Mouse (Mus musculus) midbrain, embryonic 16.5 days (tissue): ENCODE results near the gene Pck1. TPM values are rescaled to one million over a fixed set of nuclear protein-coding genes. Genes with fewer than 3 reads are reported as not detected.

Experiments
- ATAC-seq: fragments of 200-750 bp; cut with Nextera tagmentation; 2 replicates; pipeline ENCODE4 v1.8.0; 2017; ENCODE audit warnings: moderate TSS enrichment
- H3K27ac ChIP-seq: fragments of 300-500 bp; sonication (generic); 2 replicates; pipeline ENCODE4 v1.5.1; 2014; ENCODE audit warnings: mild to moderate bottlenecking, low read length, mixed read lengths
- H3K27me3 ChIP-seq: fragments of 300-500 bp; sonication (generic); 2 replicates; pipeline ENCODE4 v1.6.1; 2014; ENCODE audit warnings: low read depth, low read length, mixed read lengths; ENCODE audit not compliant: control insufficient read depth, insufficient read depth
- H3K36me3 ChIP-seq: fragments of 300-500 bp; sonication (generic); 2 replicates; pipeline ENCODE4 v1.6.1; 2014; ENCODE audit warnings: mild to moderate bottlenecking, low read length, moderate library complexity, mixed read lengths; ENCODE audit not compliant: control insufficient read depth, insufficient read depth
- H3K4me1 ChIP-seq: fragments of 300-500 bp; sonication (generic); 2 replicates; pipeline ENCODE4 v1.6.1; 2014; ENCODE audit warnings: mild to moderate bottlenecking, low read length, mixed read lengths; ENCODE audit not compliant: control insufficient read depth, insufficient read depth
- H3K4me2 ChIP-seq: fragments of 300-500 bp; sonication (generic); 2 replicates; pipeline ENCODE4 v1.6.1; 2014; ENCODE audit warnings: mild to moderate bottlenecking, low read length, mixed read lengths
- H3K4me3 ChIP-seq: fragments of 300-500 bp; sonication (generic); 2 replicates; pipeline ENCODE4 v1.5.1; 2014; ENCODE audit warnings: low read depth, mild to moderate bottlenecking, low read length, moderate library complexity, mixed read lengths
- H3K9ac ChIP-seq: fragments of 300-500 bp; sonication (generic); 2 replicates; pipeline ENCODE4 v1.6.1; 2014; ENCODE audit warnings: low read depth, low read length, mixed read lengths
- H3K9me3 ChIP-seq: fragments of 300-500 bp; sonication (generic); replicated peaks from 2 replicates; pipeline ENCODE4 v1.6.1; 2014; ENCODE audit warnings: mild to moderate bottlenecking, low read length, mixed read lengths; ENCODE audit not compliant: control insufficient read depth, poor library complexity, severe bottlenecking
- WGBS: fragments of 180-500 bp; shearing (Covaris S2); extraction: QIAGEN DNeasy Blood & Tissue Kit; methylation state at CpG from one replicate; pipeline ENCODE4 v1.1.7; 2014; 5-methylcytosine and 5-hydroxymethylcytosine counted together
- polyA plus RNA-seq: library from polyadenylated mRNA; unstranded; fragments of >200 nt; fragmentation: Nextera tagmentation; extraction: Ambion mirVana; gene quantifications from 2 replicates; pipeline ENCODE4 v1.2.1, GENCODE M21; 2015

Gene Pck1
- polyA plus RNA-seq, 1 experiment from 2014 or later = not detected

DNA sequence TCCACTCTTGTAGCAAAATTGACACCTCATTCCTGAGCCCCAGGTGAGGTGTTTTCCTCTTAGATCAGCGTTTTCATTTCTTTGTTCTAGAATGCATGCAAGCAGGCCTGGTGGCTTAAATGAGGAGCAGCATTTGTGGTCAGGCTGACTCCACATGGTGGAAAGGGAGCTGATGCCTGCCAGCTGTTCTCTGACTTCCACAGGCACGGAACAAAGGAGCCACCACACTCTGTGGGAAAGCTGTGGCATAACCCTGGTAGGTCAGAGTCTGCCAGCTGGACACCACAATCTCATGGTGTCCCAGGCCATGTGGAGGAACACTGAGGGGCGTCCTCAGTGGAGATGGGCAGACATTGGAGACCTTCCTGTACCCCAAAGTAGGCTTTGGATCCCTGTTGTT, 7.0 kb upstream of the Pck1 start:
- Histone ChIP-seq H3K9ac (no peak overlapping the region), H3K27me3 (no peaks in the 10 kb centered on the region), H3K9me3 (no peaks in the 10 kb centered on the region), H3K4me3 (no peak overlapping the region), H3K27ac (no peak overlapping the region), H3K36me3 (no peaks in the 10 kb centered on the region), H3K4me1 (no peaks in the 10 kb centered on the region), H3K4me2 (no peak overlapping the region)
- no peak for ATAC-seq
- 67% methylated on average over 3 of the region's 3 CpGs for WGBS

DNA sequence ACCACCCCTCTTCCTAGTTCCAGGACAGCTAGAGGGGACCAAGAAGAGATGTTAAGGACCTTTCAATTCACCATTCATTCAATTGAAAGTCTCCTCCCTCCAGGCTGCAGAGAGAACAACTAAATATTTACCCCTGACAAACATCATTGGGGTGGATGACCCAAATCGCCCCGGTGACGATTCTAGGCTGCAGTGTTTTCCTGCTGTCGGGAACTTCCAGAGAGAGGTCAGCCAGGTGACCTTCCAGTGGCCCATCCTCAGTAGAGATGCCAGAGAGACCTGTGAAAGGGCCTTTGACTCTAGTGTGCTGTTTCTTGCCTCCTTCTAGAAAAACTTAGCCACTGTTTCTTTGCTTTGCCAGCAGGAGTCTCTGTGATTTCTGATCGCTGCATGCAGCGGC, 6.1 kb upstream of the Pck1 start:
- Histone ChIP-seq H3K4me1 (no peaks in the 10 kb centered on the region), H3K36me3 (no peaks in the 10 kb centered on the region), H3K9me3 (no peaks in the 10 kb centered on the region), H3K9ac (no peak overlapping the region), H3K27ac (no peak overlapping the region), H3K27me3 (no peaks in the 10 kb centered on the region), H3K4me2 (no peak overlapping the region), H3K4me3 (no peak overlapping the region)
- 76% methylated on average over 6 of the region's 6 CpGs for WGBS
- no peak for ATAC-seq

DNA sequence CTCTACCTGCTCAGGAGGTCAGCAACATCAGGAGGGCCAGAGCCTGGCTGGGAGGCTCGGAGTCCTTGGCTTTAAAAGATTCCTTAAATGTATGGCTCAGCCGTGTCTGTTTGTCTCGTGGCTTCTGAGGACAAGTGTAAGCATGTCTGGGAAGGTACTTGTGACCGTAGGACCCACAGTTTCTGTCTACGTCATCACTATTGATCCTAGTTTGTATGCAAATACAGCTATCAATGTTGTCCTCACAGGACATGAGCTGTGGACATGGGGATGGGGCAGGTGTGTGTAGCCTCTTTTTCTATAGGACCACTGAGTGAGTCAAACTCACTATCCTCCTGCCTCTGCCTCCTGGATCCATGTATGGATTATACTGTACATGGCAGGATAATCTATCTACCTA, 4.8 kb upstream of the Pck1 start:
- Histone ChIP-seq H3K27ac (no peak overlapping the region), H3K4me2 (no peak overlapping the region), H3K9me3 (no peaks in the 10 kb centered on the region), H3K9ac (no peak overlapping the region), H3K4me1 (no peaks in the 10 kb centered on the region), H3K36me3 (no peaks in the 10 kb centered on the region), H3K27me3 (no peaks in the 10 kb centered on the region), H3K4me3 (no peak overlapping the region)
- 94% methylated on average over 5 of the region's 5 CpGs for WGBS
- ATAC-seq = no peak

DNA sequence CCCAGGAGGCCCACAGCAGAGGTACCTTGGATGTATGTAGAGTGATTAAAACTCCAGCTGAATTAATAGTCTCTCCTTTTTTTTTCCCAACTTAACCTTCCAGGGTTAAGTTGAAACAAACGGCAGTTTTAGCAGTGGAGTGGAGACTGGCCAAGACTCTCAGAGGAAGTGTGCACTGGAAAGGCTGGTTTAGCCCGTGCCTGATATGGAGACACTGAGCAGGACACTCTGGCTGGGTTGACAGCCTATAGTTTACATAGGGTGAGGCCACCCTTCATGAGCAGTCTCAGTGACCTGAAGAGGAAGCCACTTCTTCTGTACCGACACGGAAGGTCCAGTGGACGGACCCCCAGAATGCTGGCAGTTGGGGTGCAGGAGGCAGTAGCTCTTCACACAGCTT, 1.5 kb upstream of the Pck1 start:
- Histone ChIP-seq H3K9ac (no peak overlapping the region), H3K36me3 (no peaks in the 10 kb centered on the region), H3K4me3 (no peak overlapping the region), H3K4me2 (no peak overlapping the region), H3K9me3 (no peaks in the 10 kb centered on the region), H3K27me3 (no peaks in the 10 kb centered on the region), H3K27ac (no peak overlapping the region), H3K4me1 (no peaks in the 10 kb centered on the region)
- 88% methylated on average over 5 of the region's 5 CpGs for WGBS
- no peak for ATAC-seq

DNA sequence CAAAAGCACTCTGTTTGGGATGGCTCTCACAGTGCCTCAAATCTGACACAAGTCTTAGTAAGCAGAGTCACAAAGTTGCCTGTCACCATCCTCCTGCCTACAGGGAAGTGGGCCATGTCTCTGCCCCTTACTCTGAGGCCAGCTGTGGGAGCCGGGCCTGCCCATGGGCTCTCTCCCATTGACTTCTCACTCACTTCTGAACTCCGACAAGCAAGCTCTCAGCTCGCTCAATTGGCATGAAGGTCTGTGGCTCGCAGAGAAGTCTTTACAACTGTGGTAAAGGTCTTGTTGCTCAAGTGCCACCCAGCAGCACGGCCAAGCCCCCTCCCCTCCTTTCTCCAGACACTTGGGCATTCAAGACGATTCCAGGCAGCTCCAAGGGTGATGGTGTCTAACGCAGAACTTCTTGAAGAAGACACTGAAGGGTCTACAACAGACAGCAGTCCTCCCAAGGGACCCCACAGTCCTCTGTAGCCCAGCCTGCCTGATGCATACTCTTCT, 1.0 kb upstream of the Pck1 start:
- H3K4me3 ChIP-seq = no peak overlapping the region
- ATAC-seq = no peak
- no peak overlapping the region for H3K9ac ChIP-seq
- no peak overlapping the region for H3K27ac ChIP-seq
- no peaks in the 10 kb centered on the region for H3K27me3 ChIP-seq
- H3K9me3 ChIP-seq = no peaks in the 10 kb centered on the region
- 81% methylated on average over 7 of the region's 7 CpGs for WGBS
- H3K4me1 ChIP-seq = no peaks in the 10 kb centered on the region
- H3K4me2 ChIP-seq = no peak overlapping the region
- H3K36me3 ChIP-seq = no peaks in the 10 kb centered on the region

DNA sequence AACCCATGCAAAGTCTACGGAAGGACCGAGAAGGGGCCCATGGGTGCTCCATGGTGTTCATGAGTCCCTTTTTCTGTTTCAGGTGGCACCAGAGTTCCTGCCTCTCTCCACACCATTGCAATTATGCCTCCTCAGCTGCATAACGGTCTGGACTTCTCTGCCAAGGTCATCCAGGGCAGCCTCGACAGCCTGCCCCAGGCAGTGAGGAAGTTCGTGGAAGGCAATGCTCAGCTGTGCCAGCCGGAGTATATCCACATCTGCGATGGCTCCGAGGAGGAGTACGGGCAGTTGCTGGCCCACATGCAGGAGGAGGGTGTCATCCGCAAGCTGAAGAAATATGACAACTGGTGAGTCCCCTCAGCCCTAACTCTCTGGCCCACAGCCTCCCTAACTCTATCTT, 418 bp downstream of the Pck1 start:
- Histone ChIP-seq H3K27ac (no peak overlapping the region), H3K36me3 (no peaks in the 10 kb centered on the region), H3K9ac (no peak overlapping the region), H3K9me3 (no peaks in the 10 kb centered on the region), H3K4me1 (no peaks in the 10 kb centered on the region), H3K27me3 (no peaks in the 10 kb centered on the region), H3K4me3 (no peak overlapping the region), H3K4me2 (no peak overlapping the region)
- 92% methylated on average over 10 of the region's 10 CpGs for WGBS
- no peak for ATAC-seq

DNA sequence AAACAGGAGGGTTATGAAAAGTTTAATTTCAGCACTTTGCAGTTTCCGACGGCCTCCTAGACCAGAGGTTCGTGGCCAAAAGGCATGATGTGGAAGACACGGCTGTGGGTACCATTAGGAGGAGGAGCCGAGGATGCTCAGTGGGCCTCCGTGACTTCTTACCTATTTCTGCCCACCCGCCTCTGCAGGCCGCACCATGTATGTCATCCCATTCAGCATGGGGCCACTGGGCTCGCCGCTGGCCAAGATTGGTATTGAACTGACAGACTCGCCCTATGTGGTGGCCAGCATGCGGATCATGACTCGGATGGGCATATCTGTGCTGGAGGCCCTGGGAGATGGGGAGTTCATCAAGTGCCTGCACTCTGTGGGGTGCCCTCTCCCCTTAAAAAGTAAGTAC, 1.7 kb downstream of the Pck1 start:
- WGBS = 93% methylated on average over 13 of the region's 13 CpGs
- Histone ChIP-seq H3K27me3 (no peaks in the 10 kb centered on the region), H3K4me3 (no peak overlapping the region), H3K9me3 (no peaks in the 10 kb centered on the region), H3K9ac (no peak overlapping the region), H3K27ac (no peak overlapping the region), H3K4me2 (no peak overlapping the region), H3K4me1 (no peaks in the 10 kb centered on the region), H3K36me3 (no peaks in the 10 kb centered on the region)
- no peak for ATAC-seq

DNA sequence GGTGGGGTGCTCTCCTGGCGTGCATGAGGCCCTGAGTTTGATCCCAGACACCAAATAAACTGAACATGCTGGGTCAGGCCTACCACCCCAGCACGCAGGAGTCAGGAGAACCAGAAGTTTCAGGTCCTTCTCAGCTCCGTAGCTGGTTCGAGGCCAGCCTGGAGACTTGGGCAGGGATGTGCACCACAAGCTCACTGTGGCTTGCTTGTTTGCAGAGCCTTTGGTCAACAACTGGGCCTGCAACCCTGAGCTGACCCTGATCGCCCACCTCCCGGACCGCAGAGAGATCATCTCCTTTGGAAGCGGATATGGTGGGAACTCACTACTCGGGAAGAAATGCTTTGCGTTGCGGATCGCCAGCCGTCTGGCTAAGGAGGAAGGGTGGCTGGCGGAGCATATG, 2.1 kb downstream of the Pck1 start:
- ATAC-seq = no peak

DNA sequence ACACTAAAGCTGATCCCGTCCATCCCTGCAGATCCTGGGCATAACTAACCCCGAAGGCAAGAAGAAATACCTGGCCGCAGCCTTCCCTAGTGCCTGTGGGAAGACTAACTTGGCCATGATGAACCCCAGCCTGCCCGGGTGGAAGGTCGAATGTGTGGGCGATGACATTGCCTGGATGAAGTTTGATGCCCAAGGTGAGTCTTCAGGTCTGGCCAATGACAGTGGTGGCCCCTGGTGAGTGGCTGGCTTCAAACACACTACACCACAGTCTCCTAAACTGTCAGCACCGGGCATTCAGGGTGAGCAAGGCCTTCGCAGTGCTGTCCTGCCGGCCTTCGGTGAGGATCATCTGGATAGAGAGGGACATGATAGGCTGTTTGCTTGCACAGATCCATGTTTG, 3.1 kb downstream of the Pck1 start:
- no peaks in the 10 kb centered on the region for H3K27me3 ChIP-seq
- H3K4me3 ChIP-seq = no peak overlapping the region
- H3K36me3 ChIP-seq = no peaks in the 10 kb centered on the region
- no peak overlapping the region for H3K9ac ChIP-seq
- ATAC-seq = no peak
- H3K27ac ChIP-seq = no peak overlapping the region
- WGBS = 93% methylated on average over 10 of the region's 10 CpGs
- no peaks in the 10 kb centered on the region for H3K4me1 ChIP-seq
- no peak overlapping the region for H3K4me2 ChIP-seq
- no peaks in the 10 kb centered on the region for H3K9me3 ChIP-seq

More for the DNA sequence above, 2.1 kb downstream of the Pck1 start:
- Histone ChIP-seq H3K4me1 (no peaks in the 10 kb centered on the region), H3K27ac (no peak overlapping the region), H3K36me3 (no peaks in the 10 kb centered on the region), H3K4me3 (no peak overlapping the region), H3K9me3 (no peaks in the 10 kb centered on the region), H3K4me2 (no peak overlapping the region), H3K27me3 (no peaks in the 10 kb centered on the region), H3K9ac (no peak overlapping the region)
- WGBS = 94% methylated on average over 14 of the region's 14 CpGs

DNA sequence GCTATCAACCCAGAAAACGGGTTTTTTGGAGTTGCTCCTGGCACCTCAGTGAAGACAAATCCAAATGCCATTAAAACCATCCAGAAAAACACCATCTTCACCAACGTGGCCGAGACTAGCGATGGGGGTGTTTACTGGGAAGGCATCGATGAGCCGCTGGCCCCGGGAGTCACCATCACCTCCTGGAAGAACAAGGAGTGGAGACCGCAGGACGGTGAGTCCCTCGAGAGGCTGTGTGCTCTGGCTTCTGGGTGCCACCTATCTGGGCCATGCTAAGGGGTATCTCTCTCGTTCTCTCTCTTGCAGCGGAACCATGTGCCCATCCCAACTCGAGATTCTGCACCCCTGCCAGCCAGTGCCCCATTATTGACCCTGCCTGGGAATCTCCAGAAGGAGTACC, 4.1 kb downstream of the Pck1 start:
- ATAC-seq = no peak
- Histone ChIP-seq H3K9me3 (no peaks in the 10 kb centered on the region), H3K9ac (no peak overlapping the region), H3K27ac (no peak overlapping the region), H3K36me3 (no peaks in the 10 kb centered on the region), H3K27me3 (no peaks in the 10 kb centered on the region), H3K4me2 (no peak overlapping the region), H3K4me1 (no peaks in the 10 kb centered on the region), H3K4me3 (no peak overlapping the region)
- WGBS = 91% methylated on average over 13 of the region's 13 CpGs
